Mouse (Mus musculus): Measurements from ENCODE around the gene Npm3. TPM values are rescaled to one million over a fixed set of nuclear protein-coding genes. Genes with fewer than 3 reads are reported as not detected.

Npm3 gene
- total RNA-seq, 2 experiments from 2014 or later: 15.0 to 15.9 TPM

DNA sequence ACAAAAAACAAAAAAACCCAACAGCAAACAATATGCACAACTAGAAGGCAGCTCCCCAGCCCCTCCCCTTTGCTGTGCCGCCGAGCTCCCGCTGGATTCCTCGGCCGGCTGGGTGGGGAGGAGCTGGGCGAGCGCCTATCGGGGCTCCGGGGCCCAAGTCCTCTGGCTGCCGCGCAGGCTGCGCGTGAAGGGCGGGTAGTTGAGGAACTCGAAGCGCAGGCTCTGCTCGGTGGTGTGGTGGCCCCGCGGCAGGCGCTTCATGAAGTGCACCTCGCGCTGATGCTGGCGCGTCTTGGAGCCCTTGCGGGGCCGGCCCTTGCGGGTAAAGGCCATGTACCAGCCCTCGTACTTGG is 12.6 kb downstream of the Npm3 start:
- intact Hi-C loops (cut with DNase I): no loop called here
- DNase-seq: peak; percentile 41 to 44

DNA sequence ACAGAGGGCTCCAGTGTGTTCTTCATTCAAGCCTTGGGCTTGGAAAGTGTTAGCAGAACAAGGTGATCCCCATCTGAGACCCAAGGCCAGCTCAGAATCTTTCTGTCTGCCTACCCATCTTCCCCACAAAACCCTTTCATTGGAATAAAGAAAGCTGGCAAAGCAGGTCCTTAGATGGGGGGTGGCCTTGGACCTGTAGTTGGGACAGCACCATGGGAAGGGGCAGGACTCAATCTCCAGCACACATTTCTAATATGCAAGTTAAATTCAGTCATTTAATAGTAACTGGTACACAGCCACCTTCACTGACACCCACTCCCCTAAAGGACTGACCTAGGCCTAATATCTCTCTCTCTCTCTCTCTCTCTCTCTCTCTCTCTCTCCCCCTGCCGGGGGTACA is 13.2 kb downstream of the Npm3 start:
- intact Hi-C loops (cut with DNase I): no loop called here

DNA sequence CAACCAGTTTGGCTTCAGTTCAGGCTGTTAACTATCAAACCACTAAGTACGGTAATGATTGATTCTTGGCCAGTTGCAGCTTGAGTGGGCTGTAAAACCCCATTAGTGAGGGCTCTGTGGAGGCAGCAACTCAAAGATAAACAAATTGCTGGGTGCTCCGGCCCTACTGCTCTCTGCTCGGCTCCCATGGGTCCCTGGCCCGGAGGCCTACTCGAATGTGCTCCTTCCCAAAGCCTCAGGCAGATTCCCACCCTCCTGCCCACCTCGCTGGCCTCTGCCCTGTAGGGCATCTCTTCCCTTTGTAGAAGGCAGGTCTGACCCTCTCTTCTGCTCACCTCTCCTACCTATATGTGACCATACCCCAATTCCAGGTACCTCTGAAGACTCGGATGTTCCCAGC is 14.6 kb downstream of the Npm3 start:
- intact Hi-C loops (cut with DNase I): no loop called here
- no peak for DNase-seq

More for the DNA sequence above, 13.2 kb downstream of the Npm3 start:
- DNase-seq: no peak

DNA sequence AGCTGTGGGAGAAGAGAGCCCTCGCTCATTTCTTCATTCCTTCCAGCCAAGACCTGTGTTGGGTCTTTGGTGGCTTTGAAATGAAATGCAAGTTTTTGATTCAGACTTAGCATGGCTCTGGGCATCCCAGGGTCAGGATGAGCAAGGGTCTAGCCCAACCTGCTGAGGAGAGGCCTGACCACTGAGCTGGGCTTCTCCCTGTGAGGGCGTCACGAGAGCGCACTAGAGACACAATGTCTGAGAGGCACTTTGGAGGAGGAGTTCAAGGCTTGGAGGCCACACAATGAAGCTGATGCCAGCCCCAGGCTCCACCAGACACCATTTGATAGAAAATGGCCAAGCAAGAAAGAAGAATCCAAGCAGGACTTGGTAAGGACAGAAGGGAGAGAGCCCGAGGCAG is 15.2 kb downstream of the Npm3 start:
- intact Hi-C loops (cut with DNase I): no loop called here
- DNase-seq: no peak

DNA sequence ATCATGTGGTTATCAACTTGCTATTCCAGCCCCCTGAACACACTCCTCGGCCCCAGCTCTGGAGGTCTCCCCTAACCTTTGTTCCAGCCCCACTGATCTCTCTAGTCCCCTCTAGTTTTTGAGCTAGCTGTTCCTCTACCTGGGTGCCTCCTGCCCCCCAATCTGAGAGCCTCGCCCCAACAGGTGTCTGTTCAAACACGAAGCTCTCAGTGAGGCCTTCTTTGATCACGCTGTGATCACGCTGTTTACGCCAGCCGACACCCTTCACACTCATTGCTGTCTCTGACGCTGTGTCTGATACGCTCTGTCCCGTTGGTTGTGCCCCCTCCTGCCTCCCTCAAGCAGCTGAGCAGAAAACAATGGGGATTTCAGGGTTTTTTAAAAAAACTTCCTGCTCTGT is 15.8 kb downstream of the Npm3 start:
- intact Hi-C loops (cut with DNase I): no loop called here

DNA sequence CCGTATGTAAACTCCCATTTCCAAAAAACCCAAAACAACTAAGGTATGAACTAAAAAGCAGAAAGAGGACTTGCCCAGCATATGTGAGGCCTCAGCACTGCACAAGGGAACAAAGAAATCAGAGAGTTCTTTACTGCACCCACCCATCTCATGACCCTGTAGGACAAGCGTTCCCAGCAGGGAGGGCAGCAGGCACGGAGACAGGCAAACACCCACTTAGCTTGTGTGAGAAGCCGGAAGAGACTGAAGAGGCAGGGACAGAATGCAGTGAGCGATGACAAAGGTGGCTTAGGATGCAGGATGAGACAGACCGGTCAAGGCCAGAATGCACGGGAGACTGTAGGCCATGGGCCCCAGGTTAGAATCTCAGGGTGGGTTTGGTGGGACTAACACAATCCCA is 17.7 kb downstream of the Npm3 start:
- intact Hi-C loops (cut with DNase I): no loop called here
- no peak for DNase-seq

More for the DNA sequence above, 15.8 kb downstream of the Npm3 start:
- DNase-seq: no peak

DNA sequence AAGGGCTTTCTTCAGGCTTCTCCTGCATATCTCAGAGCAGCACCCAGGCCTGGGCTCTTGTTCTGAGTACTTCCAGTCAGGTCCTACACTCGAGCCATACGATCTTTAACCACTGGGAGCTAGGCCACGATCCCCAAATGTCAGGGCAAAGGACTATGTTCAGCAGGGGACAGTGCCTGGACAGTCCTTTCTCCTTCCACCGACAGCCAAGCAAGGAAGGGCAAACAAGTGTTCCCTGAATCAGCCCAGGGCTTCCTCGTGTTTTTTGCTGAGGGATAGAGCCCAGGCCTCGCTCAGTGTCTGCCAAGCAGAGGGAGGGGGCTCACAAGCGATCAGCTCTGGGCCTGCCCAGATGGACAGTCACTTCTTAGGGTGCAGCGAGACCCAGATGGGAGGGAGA is 19.3 kb downstream of the Npm3 start:
- intact Hi-C loops (cut with DNase I): no loop called here
- no peak for DNase-seq

DNA sequence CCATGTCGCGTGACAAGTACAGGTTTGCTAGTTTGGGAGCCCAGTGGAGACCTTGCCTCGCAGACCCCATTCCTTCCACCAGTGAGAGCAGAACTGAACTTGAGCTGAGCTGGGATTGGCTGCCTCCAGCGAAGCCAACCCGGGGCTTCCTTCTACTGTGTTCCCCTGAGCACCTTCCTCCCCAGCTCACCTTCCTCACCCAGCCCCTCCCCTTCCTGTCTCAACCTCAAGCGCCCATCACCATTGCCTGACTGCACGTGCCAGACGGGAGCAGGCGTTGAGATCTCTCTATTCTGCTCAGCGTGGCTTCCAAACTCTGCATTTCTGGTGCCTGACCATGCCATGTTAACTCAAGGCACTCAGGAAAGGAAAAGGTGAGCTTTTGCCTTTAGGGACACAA is 22.2 kb downstream of the Npm3 start:
- intact Hi-C loops (cut with DNase I): no loop called here
- no peak for DNase-seq

DNA sequence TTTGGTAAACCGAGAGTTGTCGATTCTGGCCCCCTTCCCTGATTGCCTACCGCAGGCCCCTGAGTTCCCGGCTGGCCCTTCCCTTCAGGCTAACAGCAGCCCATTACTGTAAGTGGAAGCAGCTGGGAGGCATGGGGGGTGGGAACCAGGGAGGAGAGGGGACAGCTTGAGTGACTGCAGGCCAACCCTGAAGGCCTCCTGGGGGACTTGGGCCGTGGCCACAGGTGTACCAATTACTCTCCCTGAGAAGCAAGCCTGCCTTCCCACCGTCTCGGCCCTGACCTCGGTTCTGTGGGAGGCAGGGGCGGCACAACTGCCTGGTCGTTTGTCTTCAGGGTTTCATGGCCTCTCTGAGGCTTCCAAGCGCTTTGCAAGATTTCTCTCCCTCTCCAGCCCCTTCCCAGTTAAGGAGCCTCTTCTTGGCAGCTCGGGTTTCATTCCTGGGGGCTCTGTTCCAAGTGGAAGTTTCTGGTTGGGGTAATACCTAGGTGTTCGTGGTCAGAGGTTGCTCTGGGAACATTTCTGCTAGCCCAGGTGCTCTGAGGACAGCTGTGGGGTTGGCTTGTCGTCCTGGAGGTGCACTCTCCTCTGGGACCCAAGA is 23.6 kb downstream of the Npm3 start:
- DNase-seq: no peak
- intact Hi-C loops (cut with DNase I): no loop called here

DNA sequence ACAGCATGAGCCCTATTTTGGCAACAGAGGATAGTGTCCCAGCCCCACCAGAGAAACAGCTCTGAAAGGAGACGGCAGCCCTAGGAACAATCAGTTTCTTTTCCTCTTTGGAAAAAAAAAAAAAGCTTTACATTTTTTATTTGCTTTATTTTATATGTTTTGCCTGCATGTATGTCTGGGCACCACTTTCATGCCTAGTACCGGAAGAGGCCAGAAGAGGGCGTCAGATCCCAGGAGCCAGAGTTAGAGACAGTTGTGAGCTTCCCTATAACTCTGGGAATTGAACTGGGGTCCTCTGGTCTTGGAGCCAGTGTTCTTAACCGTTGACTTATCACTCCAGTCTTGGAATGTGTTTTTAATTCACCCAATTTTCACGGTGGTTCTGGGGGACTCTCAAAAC is 27.2 kb downstream of the Npm3 start:
- no peak for DNase-seq
- intact Hi-C loops (cut with DNase I): no loop called here

DNA sequence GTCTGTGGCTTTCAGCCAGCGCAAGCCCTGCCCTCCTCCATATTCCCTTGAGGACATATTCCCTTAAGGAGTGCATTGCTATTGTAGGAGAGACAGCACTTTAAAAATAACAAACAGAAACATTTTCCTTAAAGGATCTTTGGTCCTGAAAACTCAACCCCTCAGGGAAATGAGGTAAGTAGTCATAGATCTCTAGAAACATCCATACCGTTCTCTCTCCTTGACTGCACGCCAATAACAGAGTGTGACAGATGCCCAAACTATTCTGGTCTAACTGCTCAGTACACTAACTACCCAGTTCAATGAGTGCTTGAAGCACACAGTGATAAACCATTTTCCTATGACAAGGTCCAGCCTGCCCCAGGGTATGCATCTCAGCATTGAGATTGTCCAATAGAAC is 31.1 kb downstream of the Npm3 start:
- no peak for DNase-seq
- intact Hi-C loops (cut with DNase I): no loop called here

DNA sequence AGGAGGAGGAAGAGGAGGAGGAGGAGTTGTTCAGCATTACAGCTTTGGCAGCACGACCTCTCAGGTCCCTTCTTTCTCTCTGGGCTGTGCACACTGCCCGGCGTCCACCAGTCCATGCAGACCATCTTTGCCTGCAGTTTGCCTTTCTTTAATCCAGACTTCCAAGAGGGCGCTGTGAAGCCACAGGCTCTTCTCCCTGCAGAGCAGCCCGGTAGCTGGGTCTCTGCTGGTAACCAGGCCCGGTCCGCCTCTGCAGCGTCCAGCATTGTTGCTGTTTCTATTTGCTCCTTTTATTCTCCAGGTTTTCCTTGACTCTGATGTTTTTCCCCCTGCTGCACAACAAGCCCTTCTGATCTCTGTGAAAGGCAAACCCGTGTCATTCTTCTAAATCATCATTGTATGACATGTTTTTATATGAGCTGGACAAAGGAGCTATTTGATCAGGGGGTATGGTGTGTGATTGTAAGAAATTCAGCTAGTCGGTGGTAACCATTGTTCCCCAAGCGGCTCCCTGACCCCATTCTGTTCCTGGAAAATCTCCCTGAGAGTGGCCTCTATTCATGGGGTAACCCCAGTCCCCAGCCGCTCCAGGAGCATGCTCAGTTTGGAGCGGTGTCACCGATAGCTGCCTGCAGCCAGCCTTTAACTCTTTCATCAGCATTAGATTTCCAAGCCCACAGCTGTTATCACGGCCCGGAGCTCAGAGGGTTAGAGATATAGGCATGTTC is 31.7 kb downstream of the Npm3 start:
- peak; percentile 28 to 33 for DNase-seq
- intact Hi-C loops (cut with DNase I): no loop called here

DNA sequence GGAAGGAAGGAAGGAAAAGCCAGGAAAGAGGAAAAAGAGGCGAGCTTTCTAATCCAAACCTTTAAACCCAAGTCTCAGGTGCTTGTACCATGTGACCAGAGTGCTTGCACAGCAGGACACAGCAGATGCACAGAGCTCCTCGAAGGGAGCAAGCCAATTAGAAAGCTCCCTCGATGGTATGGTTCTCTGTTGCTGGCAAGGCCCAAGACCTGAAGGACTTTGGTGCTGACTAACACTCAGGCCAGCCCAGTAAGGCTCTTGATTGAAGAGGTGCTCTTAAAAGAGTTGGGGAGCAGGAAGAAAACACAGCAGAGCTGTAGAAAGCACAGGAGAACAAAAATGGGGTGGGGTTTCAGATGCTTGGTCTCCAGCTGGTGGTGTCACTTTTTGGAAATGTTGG is 40.7 kb downstream of the Npm3 start:
- intact Hi-C loops (cut with DNase I): no loop called here
- DNase-seq: no peak

Other genes starting within 250 kb of the Npm3 start
- 10 to 100 TPM in 1 of 2 experiments, 1 to 10 TPM in 1; 9.8 to 11.4 TPM for gene Poll, start 189.1 kb downstream of the Npm3 start, total RNA-seq (2021)
- gene Gm17018, start 189.0 kb downstream of the Npm3 start, total RNA-seq (2021): 10 to 100 TPM; 17.6 to 21.5 TPM
- 10 to 100 TPM; 28.1 to 29.4 TPM for gene Fbxw4, start 89.3 kb downstream of the Npm3 start, total RNA-seq (2021)
- not detected for gene Fgf8, start 6.7 kb downstream of the Npm3 start, total RNA-seq (2021)
- 10 to 100 TPM; 74.5 to 76.1 TPM for gene Mgea5, start 34.2 kb upstream of the Npm3 start, total RNA-seq (2021)
- gene Kcnip2, start 66.5 kb upstream of the Npm3 start, total RNA-seq (2021): 100 to 1,000 TPM; 204 to 236 TPM
- gene Armh3, start 248.9 kb upstream of the Npm3 start, total RNA-seq (2021): 10 to 100 TPM; 15.5 to 15.8 TPM

All from heart, postnatal 36 days (tissue).